Mouse (Mus musculus): ENCODE results near the gene Adam22.
"Not testable (repeated sequence)": the region's sequence is repeated elsewhere in the genome, so short reads cannot be mapped to it uniquely, and the experiment has no call there.

The Adam22 gene

DNA sequence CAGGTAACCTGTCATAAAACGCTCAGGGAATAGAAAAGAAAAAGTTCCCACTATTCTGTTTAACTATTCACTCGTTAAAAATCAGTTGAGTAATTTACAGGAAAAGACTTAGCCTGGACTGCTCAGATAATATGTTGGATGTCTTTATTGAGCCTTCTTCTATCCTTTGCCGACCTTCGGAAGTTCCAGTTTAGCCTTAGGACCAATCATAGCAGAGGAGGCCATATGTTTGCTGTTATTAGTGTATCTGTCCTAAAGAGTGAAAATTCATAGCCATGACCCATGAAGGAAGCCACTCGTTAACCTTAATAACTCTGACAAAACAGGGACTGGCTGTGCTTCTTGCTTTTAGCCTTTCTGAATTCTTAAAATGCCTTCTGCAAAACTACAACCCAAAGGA is 41.3 kb downstream of the Adam22 start:
- no peak for DNase-seq (ENCODE audit: low spot score)

DNA sequence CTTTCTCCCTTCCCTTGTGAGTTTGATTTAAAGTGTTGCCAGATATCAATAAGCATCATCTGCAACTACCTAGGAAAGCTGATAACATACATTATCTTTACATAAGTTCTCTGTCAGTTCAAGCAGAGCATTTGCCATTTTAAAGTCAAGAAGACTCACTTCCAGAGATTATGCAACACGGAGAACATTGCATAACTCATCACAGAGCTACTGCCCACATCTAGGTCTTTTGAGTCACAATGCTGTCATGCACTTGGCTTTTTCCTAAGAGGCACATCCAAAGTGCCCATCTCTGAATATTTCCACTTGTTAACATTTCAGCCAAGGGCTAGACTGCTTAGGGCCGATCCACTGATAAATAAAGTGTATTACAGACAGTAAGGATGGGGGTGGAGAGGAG is 55.6 kb downstream of the Adam22 start:
- no peak for DNase-seq (ENCODE audit: low spot score)

DNA sequence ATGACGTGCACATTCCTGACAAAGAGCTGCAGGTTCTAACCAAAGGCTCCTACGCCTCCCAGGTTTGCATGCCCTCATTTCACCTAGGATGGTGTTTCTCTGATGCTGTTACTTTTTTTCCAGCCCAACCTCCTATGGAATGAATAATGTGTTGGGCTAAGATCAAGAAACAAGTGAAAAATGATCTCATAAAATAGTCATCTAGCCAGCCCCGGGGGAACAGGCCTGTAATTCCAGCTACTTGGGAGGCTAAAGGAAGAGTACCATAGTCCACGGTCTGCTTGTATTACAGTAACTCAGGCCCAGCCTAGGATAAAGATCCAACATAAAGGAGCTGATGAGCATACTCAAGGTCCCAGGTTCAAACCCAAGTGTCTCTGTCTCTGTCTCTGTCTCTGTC is 57.1 kb downstream of the Adam22 start:
- no peak for DNase-seq (ENCODE audit: low spot score)

DNA sequence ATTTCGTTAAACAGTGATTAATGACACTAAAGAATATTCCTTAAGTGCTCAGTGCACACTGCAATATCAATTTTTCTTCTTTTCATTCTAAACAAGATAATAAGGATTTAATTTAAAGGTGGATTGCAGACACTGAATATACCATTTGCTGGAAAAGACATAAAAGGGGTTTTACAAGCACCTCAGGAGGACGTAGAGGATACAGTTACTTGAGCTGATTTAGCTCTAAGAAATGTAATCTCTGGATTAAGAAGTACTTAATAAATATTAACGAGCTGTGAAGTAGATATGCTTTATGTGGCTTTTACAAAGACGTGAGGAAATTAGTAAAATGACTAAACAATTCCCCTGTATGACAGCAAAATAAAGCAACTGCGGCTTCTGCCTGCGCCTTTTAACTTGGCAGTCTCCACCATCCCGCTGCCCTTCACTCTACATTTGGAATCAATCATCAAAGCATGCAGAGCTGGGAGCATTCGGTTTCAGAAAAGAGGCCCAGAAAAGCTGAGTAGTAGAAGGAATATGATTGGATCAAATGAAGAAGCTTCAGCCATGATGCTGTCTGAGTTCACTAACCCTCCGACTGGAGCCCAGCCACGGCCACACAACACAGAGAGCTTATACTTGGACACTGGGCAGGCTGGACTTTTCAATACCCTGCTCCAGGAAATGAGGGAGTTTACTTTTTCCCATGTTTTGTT is 70.1 kb downstream of the Adam22 start:
- DNase-seq (ENCODE audit: low spot score) = no peak

DNA sequence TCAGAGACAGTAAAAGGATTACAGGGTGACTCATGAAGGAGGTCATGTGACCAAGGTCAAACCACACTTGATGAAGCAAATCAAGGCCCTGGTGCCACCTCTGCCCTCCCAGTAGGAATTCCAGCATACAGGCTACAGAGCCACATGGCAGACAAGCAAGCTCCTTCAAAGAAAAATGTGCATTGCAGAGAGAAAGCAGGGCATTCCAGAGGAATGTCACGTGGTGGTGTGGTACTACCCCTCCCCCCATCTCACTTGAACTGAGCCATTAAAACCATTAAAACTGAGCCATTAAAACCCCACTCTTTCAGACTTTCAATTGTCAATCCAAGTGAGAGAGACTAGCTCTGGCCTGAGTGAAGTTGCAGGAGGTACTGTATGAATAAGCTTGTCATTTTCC is 74.7 kb downstream of the Adam22 start:
- DNase-seq (ENCODE audit: low spot score) = no peak

DNA sequence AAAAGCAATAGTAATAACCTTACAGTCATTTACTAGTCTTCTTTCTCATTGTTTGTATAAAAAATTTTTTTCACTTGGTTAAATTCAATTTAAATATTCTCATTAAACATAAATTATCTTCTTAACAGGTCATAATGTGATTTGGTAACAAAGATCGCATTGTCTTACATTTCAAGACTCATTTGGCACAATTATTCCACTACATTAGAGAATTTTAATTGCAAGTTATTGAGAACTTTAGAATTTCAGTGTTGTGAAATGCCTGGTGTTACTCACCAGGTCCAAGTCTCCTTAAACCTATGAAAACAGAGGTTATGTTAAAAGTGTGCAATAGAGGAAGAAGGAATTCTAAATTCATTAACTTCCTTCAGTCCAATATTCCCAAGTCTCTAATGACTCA is 76.5 kb downstream of the Adam22 start:
- no peak for DNase-seq (ENCODE audit: low spot score)

DNA sequence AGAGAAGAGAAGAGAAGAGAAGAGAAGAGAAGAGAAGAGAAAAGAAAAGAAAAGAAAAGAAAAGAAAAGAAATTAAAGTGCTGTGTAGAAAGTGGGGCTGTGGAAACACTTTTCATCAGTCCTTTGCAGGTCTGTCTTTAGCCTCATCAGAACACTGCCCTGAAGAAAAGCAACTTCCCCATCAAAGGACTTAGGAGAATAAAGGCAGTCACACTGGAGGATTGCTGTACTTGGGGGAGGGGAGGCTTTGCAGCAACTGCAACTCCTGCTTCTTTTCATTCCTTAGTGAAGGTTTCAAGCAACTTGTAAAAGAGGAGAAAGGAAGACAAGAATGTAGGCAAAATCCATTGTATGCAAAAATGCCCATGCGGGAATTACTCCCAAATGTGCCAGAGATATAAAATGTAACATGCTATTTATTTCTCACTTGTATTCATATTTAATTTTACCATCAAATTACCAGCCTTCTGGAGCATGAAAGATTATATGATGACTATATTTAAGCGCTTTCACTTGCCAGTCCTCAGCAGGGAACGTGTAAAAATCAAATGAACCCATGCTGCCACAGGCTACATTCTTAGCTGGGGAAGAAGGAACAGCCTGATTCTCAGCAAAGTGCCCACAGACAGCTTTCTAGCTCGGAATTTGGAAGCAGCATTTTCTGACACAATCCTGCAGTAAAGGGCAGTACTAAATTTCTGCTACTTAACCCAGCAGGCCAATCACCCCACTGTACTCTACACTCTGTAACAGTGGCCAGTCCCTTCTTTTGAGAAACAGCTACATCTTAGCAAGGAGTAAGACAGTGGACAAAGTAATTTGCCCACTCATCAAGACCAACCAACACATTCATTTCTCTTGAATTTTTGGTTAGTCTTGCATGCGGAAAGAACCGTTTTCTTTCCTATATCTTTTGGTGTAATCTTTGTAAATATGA is 78.0 kb downstream of the Adam22 start:
- DNase-seq (ENCODE audit: low spot score) = no peak

DNA sequence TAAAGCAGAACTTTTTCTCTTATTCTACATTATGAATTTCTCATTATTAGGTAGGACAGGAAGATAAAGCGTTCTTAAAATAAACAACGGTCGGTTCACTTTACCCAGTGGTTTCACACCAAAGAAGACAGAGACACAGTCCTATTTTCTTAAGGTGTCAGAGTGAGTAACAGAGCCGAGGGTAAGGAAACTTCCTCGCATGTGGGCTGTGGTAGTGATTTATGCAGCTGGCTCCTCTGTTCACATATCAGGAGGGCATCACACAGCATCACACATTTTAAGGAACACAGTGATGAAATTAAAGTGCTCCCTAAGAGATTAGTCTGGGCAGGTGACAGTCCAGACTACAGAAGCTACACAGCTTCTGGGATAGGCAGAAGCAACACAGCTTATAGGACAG is 83.8 kb downstream of the Adam22 start:
- no peak for DNase-seq (ENCODE audit: low spot score)

DNA sequence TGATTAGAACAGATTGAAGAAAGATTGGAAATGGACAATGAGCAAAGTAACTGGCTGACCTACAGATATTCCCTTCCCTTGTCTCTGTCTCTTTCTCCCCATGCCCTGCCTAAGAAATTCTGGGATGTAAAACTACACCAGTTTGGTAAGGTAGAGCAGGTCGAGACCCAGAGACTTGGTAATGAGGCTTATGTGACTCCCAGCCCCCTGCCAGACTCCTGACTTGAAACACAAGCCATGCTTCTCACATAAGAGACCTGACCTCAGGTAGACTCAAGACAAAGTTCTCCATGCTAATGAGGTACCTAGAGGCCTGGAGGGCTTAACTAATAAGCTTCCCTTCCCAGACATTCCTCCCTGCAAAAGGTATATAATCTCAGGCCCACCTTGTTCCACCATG is 91.8 kb downstream of the Adam22 start:
- DNase-seq (ENCODE audit: low spot score) = no peak

DNA sequence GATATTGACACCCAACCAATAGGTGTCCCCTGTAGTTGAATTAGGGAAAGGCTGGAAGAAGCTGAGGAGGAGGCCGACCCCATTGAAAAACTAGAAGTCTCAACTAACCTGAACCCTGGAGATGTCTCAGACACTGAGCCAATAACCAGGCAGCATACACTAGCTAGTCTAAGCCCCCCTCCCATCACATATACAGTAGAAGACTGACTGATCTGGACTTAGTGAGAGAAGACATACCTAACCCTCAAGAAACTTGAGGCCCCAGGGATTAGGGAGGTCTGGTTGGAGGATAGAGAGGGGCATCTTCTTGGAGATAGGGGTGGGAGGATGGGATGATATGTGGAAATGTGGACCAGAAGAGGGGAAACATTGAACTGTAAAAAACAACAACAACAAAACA is 110.6 kb downstream of the Adam22 start:
- DNase-seq (ENCODE audit: low spot score) = no peak

DNA sequence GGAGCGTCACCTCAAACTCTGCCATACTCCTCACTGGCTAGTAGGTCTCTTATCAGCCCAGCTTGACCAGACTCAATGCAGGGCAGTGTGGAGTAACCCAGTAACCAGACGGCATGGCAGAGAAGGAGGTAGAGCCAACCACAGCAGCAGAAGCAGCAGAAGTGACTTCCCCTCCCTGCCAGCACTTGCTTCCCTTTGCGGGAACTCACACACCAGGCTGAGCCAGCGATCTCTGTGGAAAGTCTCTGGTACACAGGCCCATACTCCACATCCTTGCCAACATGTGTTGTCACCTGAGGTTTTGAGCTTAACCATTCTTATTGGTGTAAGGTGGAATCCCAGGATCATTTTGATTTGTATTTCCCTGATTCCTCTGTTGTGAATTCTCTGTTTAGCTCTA is 111.5 kb downstream of the Adam22 start:
- no peak for DNase-seq (ENCODE audit: low spot score)

DNA sequence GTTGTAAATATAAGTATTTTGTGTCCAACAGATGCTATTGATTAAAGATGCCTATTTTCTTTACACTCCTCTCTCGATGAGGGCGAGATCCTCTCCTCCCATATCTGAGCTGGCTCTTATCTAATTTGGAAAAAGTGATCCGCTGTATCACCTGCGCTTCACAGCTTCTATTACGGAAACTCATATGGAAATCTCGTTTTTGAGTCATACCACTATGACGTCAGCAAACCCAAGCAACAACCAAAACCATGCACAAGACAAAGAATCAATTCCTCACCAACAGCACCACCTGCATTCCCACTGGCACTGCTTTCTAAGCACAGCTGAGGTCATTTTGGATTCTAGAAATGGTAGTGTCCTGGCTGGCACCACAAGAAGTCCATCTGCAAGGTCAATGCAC is 123.3 kb downstream of the Adam22 start:
- no peak for DNase-seq (ENCODE audit: low spot score)

DNA sequence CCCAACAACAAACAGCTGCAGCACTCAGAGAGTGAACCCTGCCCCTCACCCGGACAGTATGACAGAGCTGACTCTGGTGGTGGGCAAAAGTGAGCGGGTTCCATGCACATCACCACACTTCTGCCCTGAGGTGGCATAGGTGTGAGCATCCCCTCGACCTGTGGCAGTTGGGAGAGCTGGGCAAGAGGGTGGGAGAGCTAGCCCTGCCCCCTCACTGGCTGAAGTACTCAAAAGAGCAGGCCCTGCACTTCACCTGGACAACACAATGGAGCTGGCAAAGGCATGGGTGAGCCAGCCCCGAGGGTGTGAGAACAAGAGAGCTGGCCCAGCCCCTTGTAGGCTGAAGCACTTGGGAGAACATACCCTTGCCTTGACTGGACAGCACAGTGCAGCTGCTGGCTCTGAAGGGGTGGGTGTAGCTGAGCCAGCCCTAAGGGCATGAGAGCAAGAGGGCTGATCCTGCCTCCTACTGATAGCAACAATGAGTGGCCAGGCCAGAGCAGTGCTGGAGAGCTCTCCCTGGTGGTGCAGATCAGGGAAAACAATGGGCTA is 124.8 kb downstream of the Adam22 start:
- DNase-seq (ENCODE audit: low spot score) = no peak

DNA sequence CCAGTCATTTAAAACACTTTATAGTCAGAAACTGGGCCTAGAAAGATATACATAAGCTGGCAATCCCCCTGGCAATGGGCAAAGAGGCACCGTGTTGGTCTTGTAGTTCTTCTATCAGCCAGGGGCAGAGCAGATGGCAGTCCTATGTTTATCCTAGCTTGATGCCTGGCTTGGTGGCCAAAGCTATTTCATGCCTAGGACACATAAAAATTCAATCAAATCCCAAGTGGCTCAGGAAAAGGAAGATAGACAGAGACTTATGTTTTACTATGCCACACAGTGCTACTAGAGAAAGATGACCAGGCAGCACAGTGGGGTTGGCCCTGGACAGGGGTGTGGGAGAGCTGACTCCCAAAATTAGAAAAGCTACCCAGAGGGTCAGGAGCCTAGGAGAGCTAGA is 125.3 kb downstream of the Adam22 start:
- no peak for DNase-seq (ENCODE audit: low spot score)

DNA sequence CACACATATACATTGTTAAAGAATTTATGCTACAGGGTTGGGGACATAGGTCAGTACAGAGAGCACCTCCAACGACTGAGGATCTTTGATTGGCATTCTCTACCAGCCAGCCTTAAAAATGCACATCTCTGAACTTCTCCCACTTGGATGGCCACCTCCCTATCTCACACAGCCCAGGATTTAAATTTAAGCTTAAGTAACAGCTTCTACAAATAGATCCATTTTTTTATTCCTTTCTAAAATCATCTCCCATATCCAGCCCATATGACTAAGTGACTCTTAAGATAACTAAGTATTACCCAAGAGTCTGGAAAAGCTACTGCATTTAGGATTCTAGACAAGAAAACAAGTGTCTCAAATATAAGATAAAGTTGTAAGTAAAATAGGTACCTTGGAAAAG is 140.9 kb downstream of the Adam22 start:
- no peak for DNase-seq (ENCODE audit: low spot score)

DNA sequence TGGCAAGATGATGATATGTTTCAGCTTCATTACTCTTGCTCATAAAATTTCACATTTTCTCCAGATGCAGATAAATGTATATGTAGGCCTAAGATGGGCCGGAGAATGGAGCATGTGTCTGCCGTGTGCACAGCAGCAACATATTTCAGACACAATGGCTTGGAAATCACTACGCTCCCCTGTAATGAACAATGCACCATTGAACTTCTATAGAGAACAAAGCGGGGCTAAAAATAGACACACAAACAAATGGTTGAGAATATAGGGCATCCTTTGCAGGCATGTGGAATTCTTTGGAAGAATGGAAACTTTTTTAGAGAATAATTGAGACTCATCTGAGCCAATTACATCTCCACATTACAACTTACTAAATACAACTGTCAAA is 143.6 kb downstream of the Adam22 start:
- DNase-seq (ENCODE audit: low spot score) = no peak

DNA sequence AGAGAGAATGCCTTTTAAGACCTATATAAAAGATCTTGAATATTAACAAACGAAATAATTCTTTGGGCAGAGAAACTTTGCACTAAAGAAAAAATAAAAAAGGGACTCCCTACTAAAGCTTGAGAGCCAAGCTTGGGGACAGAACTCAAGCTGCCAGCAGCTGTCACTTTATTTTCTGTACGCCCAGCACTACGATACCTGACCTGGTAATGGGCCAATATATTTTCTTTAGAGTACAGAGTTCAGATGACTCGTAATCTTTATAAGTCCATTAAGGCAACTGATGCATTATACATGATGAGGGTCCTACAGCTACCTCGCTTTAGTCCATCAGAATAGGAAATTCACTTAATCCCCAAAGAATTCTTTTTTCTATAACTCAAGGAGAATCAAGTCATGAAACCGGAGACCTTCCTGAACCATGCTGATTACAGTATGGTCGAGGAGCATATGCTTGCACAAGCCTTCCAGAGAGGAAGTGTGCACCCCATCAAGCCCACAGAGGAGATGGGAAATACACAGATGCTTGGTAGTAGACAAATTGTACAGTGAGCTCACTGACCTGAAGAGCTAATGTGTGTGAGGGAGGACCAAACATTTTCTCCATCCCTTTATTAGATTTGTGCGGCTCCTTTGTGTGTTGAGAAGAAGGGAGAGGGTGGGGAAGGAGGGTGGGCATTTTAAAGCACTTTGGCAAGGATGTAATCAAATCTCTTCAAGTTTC is 144.2 kb downstream of the Adam22 start:
- no peak for DNase-seq (ENCODE audit: low spot score)

DNA sequence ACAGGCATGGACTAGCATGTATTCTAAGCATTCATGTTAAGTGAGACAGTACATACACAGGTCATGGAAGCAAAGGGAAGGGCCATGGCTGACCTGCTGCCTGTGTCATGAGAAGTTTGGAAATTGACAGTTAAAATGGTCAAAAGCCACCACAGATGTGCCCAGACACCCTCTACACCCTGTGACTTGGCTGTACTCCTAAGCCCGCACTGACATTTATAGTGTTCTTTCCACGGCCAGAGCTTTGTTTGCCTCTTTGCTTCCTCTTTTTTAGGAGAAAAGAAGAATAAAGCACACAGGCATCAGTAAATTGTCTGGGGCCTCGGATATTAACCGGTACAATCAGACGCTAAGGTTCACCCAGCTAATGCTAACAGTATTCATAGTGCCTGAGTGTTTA is 146.3 kb downstream of the Adam22 start:
- no peak for DNase-seq (ENCODE audit: low spot score)

DNA sequence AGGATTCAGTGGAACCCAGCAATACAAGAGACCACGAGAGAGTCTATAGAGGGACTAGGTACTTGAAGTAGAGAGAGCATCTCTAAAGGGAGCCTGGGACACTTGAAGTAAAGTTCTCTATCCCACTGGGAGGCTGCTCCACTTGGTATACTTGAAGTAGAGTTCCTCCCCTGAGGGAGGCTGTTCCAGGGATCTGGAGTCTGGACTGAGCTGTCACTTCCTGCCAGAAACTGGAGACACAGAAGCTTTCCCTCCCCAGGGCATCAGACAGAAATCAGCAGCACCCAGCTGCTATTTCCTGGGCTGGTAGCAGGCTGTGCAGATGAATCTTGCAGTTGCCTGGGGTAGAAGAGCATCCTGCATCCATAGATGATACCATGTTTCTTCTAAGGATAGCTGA is 152.1 kb downstream of the Adam22 start:
- no peak for DNase-seq (ENCODE audit: low spot score)

DNA sequence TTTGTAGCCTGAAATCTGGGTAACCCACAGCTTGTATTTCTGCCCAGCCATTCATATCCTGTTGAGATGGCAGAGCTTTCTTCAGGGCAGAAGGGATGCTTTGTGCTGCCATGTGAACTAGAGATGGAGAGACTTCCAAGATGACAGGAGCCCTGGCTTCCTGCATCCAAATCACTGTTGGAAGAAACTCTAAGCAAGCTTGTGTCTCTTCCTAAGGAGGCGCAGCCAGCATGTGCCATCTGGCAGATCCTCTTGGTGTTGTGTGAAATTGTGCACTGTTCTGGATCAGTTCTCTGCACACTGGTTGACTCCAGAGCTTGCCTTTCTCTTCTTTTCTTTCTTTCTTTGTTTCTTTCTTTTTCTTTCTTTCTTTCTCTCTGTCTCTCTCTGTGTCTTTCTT is 183.0 kb downstream of the Adam22 start:
- not testable (repeated sequence) for DNase-seq (ENCODE audit: low spot score)

DNA sequence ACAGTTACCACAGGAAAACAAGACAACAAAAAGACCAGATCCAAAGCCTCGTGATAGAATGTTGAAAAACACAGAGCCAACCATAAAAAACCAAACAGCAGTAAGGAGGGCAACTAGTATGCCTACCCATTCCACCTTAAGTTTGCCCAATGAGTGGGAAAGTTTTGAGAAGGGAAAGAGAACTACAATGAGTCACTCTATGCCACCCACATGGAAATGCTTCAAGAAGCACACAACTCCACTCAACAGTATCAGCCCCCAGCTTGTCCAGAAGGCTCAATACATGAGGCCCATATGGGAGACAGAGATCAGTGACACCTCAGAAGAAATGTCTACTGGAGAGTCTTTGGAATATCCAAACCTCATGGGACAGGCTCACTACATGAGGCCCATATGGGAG is 187.3 kb downstream of the Adam22 start:
- DNase-seq (ENCODE audit: low spot score) = no peak

DNA sequence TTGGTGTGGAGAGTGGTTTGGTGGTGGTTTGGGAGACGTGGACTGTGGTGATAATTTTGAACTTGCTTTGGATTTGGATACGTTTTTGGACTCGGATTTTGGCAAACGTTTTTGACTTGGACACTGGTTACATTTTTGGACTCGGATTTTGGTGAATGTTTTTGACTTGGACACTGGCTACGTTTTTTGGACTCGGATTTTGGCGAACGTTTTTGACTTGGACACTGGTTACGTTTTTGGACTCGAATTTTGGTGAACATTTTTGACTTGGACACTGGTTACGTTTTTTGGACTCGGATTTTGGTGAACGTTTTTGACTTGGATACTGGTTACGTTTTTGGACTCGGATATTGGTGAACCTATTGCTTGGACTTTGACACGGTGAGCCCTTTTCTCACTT is 189.8 kb downstream of the Adam22 start:
- no peak for DNase-seq (ENCODE audit: low spot score)

DNA sequence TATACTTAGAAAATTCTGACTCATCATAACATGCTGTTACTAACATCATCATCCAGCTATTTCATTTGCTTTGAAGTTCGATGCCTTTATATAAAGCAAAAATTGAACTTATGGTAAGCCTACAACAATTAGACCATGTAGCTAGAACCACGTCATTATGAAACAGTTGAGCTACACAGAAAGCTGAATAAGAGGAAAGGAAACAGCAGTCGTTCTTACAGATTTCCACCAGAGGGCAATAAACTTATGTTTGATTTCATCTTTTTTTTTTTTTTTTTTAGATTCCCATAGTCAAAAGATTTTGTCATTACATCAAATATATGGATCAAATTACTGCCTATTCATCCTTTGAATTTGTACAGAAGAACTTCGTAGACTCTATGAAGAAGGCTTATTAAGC is 203.2 kb downstream of the Adam22 start:
- no peak for DNase-seq (ENCODE audit: low spot score)
